Mouse (Mus musculus): ENCODE measurements around the gene Ccr9. TPM values are rescaled to one million over a fixed set of nuclear protein-coding genes. Genes with fewer than 3 reads are reported as not detected.

Gene Ccr9
- total and polyA plus RNA-seq, 2 experiments from 2014 or later = 0.04 to 1.2 TPM

DNA sequence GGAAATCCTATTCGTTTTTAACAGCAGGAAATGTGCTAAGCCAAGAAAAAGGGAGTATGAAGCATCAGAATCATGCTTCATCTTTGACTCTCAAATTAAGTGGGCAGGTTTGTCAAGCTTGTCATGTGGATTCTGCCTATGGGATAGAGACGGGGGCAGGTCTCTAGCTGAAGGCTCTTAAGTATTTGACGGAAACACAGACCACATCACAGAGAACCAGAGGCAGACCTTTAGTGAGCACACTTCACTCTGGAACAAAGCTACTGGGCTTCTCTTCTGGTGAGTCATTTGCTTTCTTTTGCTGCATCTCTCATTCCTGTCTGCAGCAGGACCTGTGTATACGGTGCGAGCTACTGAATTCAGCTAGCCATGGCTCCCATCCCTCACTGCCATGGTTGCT, 128.0 kb downstream of the Ccr9 start, which contains the start of gene Cxcr6:
TSS of gene Cxcr6 (plus strand) at position 209 of the 400 bp plus-strand sequence.
- no peak within 1 kb of the TSS for H3K9ac ChIP-seq (replicated peaks; ENCODE audit: low read depth, low read length)
- WGBS = 78% methylated on average over 5 of the region's 5 CpGs
- peaks cover 68% of the 10 kb centered on the region for H3K36me3 ChIP-seq (replicated peaks; ENCODE audit: control insufficient read depth, insufficient read depth, low read length)
- no peak for TF ChIP-seq CTCF (IDR thresholded peaks at IDR 0.05; ENCODE audit: low read depth)
- no peak for TF ChIP-seq EP300 (IDR thresholded peaks at IDR 0.05; ENCODE audit: low read depth)
- no peak within 1 kb of the TSS for H3K4me2 ChIP-seq (ENCODE audit: low read depth, low read length)
- ATAC-seq (ENCODE audit: insufficient read depth, low read depth) (no peak), DNase-seq (ENCODE audit: low spot score) (no peak)
- no peaks in the 10 kb centered on the region for H3K9me3 ChIP-seq (replicated peaks; ENCODE audit: control insufficient read depth, low read length)
- no peak within 1 kb of the TSS for H3K4me3 ChIP-seq (ENCODE audit: low read depth, low read length)
- H3K27me3 ChIP-seq (ENCODE audit: control insufficient read depth, insufficient read depth, low read length) = no peaks in the 10 kb centered on the region
- H3K4me1 ChIP-seq (ENCODE audit: control insufficient read depth, insufficient read depth) = no peaks in the 10 kb centered on the region
- no peak within 1 kb of the TSS for H3K27ac ChIP-seq (ENCODE audit: low read depth)

DNA sequence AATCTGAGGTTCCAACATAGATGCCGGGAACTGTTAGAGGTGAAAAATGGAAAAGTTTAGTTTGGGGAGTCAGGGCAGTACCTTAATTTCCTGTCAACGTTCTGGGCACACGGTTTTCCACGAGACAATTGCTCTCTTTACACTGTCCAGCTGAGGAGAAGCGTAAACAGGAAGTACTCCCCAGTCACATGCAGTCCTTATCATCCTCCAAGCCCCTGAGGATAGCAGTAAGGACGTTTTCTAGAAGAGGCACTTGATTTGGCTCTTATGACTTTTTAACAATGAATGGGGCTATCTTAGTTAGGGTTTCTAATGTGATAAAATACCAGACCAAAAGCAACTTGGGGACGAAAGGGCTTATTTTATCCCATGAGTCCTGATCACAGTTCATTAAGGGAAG, 130.3 kb downstream of the Ccr9 start:
- 45% methylated on average over 7 of the region's 7 CpGs for WGBS
- peaks cover 75% of the 10 kb centered on the region for H3K36me3 ChIP-seq (replicated peaks; ENCODE audit: control insufficient read depth, insufficient read depth, low read length)
- DNase-seq (ENCODE audit: low spot score) = no peak

DNA sequence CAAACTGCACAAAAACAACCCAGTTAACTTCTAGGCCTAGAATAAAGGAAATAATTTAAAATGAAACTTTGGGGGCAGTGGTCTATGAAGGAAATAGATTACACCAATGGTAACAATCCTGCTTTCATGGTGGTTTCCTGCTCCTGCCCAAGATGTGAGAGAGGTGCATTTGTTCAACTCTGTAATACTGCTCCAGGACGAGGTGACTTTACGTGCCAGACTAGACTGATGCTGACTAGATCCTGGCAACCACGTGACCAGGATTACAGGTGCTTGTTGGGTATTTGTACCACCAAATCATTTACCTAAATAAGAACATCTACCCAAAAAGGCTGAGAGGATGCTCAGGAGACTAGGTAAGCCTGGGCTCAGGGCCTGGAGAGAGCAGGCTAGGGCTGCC, 133.6 kb downstream of the Ccr9 start:
- Histone ChIP-seq H3K4me3 (ENCODE audit: low read depth, low read length) (no peak overlapping the region), H3K27me3 (ENCODE audit: control insufficient read depth, insufficient read depth, low read length) (no peaks in the 10 kb centered on the region), H3K9me3 (replicated peaks; ENCODE audit: control insufficient read depth, low read length) (no peaks in the 10 kb centered on the region), H3K27ac (ENCODE audit: low read depth) (no peak overlapping the region), H3K9ac (replicated peaks; ENCODE audit: low read depth, low read length) (no peak overlapping the region), H3K36me3 (replicated peaks; ENCODE audit: control insufficient read depth, insufficient read depth, low read length) (peaks cover 81% of the 10 kb centered on the region), H3K4me2 (ENCODE audit: low read depth, low read length) (no peak overlapping the region), H3K4me1 (ENCODE audit: control insufficient read depth, insufficient read depth) (no peaks in the 10 kb centered on the region)
- DNase-seq (ENCODE audit: low spot score) (no peak), ATAC-seq (ENCODE audit: insufficient read depth, low read depth) (no peak)
- TF ChIP-seq EP300 (IDR thresholded peaks at IDR 0.05; ENCODE audit: low read depth) = no peak
- TF ChIP-seq CTCF (IDR thresholded peaks at IDR 0.05; ENCODE audit: low read depth) = no peak
- WGBS = 81% methylated on average over 3 of the region's 3 CpGs

More for the DNA sequence above, 130.3 kb downstream of the Ccr9 start:
- no peak overlapping the region for H3K4me3 ChIP-seq (ENCODE audit: low read depth, low read length)
- H3K9ac ChIP-seq (replicated peaks; ENCODE audit: low read depth, low read length) = no peak overlapping the region
- no peak for TF ChIP-seq CTCF (IDR thresholded peaks at IDR 0.05; ENCODE audit: low read depth)
- TF ChIP-seq EP300 (IDR thresholded peaks at IDR 0.05; ENCODE audit: low read depth) = no peak
- H3K4me1 ChIP-seq (ENCODE audit: control insufficient read depth, insufficient read depth) = no peaks in the 10 kb centered on the region
- no peaks in the 10 kb centered on the region for H3K9me3 ChIP-seq (replicated peaks; ENCODE audit: control insufficient read depth, low read length)
- ATAC-seq (ENCODE audit: insufficient read depth, low read depth) = no peak
- H3K4me2 ChIP-seq (ENCODE audit: low read depth, low read length) = no peak overlapping the region
- no peaks in the 10 kb centered on the region for H3K27me3 ChIP-seq (ENCODE audit: control insufficient read depth, insufficient read depth, low read length)
- no peak overlapping the region for H3K27ac ChIP-seq (ENCODE audit: low read depth)

DNA sequence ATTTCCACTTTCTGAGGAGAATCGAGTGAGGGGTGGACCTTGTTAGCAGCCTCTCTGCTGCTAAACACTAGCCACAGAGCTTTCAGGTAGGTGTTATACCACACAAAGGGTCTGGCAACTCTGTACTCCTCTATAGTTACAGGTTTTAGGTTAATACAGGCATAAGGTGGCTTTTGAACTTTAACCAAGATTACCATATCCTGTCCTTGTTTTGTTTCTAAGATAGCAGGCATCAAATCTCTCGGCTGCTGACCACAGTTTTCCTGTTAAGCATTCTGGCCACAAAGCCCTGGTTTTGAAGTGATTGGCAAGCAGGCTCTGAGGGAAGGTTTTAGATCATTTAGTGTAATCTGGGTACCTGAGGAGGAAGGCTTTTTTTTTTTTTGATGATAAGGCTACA, 136.1 kb downstream of the Ccr9 start:
- no peak overlapping the region for H3K4me2 ChIP-seq (ENCODE audit: low read depth, low read length)
- H3K9me3 ChIP-seq (replicated peaks; ENCODE audit: control insufficient read depth, low read length) = no peaks in the 10 kb centered on the region
- DNase-seq (ENCODE audit: low spot score) = no peak
- H3K4me3 ChIP-seq (ENCODE audit: low read depth, low read length) = no peak overlapping the region
- TF ChIP-seq CTCF (IDR thresholded peaks at IDR 0.05; ENCODE audit: low read depth) (no peak), EP300 (IDR thresholded peaks at IDR 0.05; ENCODE audit: low read depth) (no peak)
- H3K27me3 ChIP-seq (ENCODE audit: control insufficient read depth, insufficient read depth, low read length) = no peaks in the 10 kb centered on the region
- H3K27ac ChIP-seq (ENCODE audit: low read depth) = no peak overlapping the region
- ATAC-seq (ENCODE audit: insufficient read depth, low read depth) = no peak
- H3K36me3 ChIP-seq (replicated peaks; ENCODE audit: control insufficient read depth, insufficient read depth, low read length) = peaks cover 92% of the 10 kb centered on the region
- H3K4me1 ChIP-seq (ENCODE audit: control insufficient read depth, insufficient read depth) = no peaks in the 10 kb centered on the region
- H3K9ac ChIP-seq (replicated peaks; ENCODE audit: low read depth, low read length) = no peak overlapping the region
- WGBS = 54% methylated on average over 2 of the region's 2 CpGs

DNA sequence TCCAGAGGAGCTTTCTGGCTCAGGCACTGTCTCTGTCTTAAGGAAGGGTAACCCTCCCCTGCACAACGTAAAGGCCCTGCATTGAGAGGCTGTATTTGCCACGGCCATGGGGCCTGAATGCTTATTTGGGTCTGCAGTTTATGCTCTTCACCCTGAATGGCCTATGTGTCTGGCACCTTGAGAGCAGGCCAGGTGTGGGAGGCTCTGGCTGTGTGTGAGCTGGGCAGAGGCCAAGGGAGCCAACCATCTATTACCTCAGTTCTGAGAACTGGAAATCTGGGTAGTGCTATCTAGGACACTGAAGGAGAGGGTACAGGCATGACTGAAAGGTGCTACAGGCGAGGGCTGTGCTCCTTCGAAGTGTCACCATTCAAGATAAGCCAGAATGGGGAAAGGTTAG, 136.6 kb downstream of the Ccr9 start:
- TF ChIP-seq CTCF (IDR thresholded peaks at IDR 0.05; ENCODE audit: low read depth) = no peak
- TF ChIP-seq EP300 (IDR thresholded peaks at IDR 0.05; ENCODE audit: low read depth) = no peak
- Histone ChIP-seq H3K27me3 (ENCODE audit: control insufficient read depth, insufficient read depth, low read length) (no peaks in the 10 kb centered on the region), H3K4me1 (ENCODE audit: control insufficient read depth, insufficient read depth) (no peaks in the 10 kb centered on the region), H3K9me3 (replicated peaks; ENCODE audit: control insufficient read depth, low read length) (no peaks in the 10 kb centered on the region), H3K4me2 (ENCODE audit: low read depth, low read length) (no peak overlapping the region), H3K36me3 (replicated peaks; ENCODE audit: control insufficient read depth, insufficient read depth, low read length) (peaks cover 93% of the 10 kb centered on the region), H3K4me3 (ENCODE audit: low read depth, low read length) (no peak overlapping the region), H3K27ac (ENCODE audit: low read depth) (no peak overlapping the region), H3K9ac (replicated peaks; ENCODE audit: low read depth, low read length) (no peak overlapping the region)
- ATAC-seq (ENCODE audit: insufficient read depth, low read depth) (no peak), DNase-seq (ENCODE audit: low spot score) (no peak)
- 54% methylated on average over 4 of the region's 4 CpGs for WGBS

DNA sequence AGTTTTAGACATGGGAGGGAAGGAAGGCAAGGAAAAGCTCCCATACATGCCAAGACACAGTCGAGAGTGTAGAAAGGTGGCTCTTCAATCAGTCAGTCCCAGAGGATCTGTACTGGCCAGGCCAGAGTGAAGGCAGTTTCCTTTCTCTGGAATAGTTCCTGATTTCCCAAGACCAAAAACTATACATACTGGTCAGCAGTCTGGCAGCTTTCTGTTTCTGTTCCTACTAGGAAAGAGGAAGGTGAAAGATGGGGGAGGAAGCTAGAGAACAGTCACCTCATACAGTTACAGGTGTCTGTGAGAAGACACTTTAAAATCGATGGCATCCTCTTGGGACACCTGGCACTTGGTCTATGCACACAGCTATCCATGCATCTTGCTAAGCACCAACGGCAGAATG, 137.2 kb downstream of the Ccr9 start:
- Histone ChIP-seq H3K36me3 (replicated peaks; ENCODE audit: control insufficient read depth, insufficient read depth, low read length) (peaks cover 91% of the 10 kb centered on the region), H3K4me3 (ENCODE audit: low read depth, low read length) (no peak overlapping the region), H3K27ac (ENCODE audit: low read depth) (no peak overlapping the region), H3K9me3 (replicated peaks; ENCODE audit: control insufficient read depth, low read length) (no peaks in the 10 kb centered on the region), H3K9ac (replicated peaks; ENCODE audit: low read depth, low read length) (no peak overlapping the region), H3K27me3 (ENCODE audit: control insufficient read depth, insufficient read depth, low read length) (no peaks in the 10 kb centered on the region), H3K4me1 (ENCODE audit: control insufficient read depth, insufficient read depth) (no peaks in the 10 kb centered on the region), H3K4me2 (ENCODE audit: low read depth, low read length) (no peak overlapping the region)
- no peak for TF ChIP-seq CTCF (IDR thresholded peaks at IDR 0.05; ENCODE audit: low read depth)
- no peak for TF ChIP-seq EP300 (IDR thresholded peaks at IDR 0.05; ENCODE audit: low read depth)
- DNase-seq (ENCODE audit: low spot score) (no peak), ATAC-seq (ENCODE audit: insufficient read depth, low read depth) (no peak)
- 71% methylated on average over 3 of the region's 3 CpGs for WGBS
